Mouse (Mus musculus) spleen, adult 2 months (tissue): ENCODE data around the gene Akap2. TPM values are rescaled to one million over a fixed set of nuclear protein-coding genes. Genes with fewer than 3 reads are reported as not detected.

Source experiments
- DNase-seq, 2 experiments: peaks; one replicate each; pipeline versions ENCODE4 v3.0.0 to v3.0.0-alpha.2; 2012 to 2021; ENCODE audit warnings: low spot score in 2 of 2, low read depth in 1 of 2
- H3K27ac ChIP-seq: fragments of 200-500 bp; 2 replicates; pipeline ENCODE4 v1.5.1; 2012; ENCODE audit warnings: low read length, inconsistent platforms; ENCODE audit not compliant: insufficient read depth
- H3K27me3 ChIP-seq: fragments of 200-500 bp; 2 replicates; pipeline ENCODE4 v1.6.1; 2012; ENCODE audit warnings: mild to moderate bottlenecking, moderate library complexity, low read length, inconsistent platforms; ENCODE audit not compliant: control insufficient read depth, insufficient read depth
- H3K36me3 ChIP-seq: fragments of 200-500 bp; 2 replicates; pipeline ENCODE4 v1.6.1; 2012; ENCODE audit warnings: mild to moderate bottlenecking, low read length, inconsistent platforms; ENCODE audit not compliant: control insufficient read depth, insufficient read depth
- H3K4me1 ChIP-seq: fragments of 200-500 bp; 2 replicates; pipeline ENCODE4 v1.6.1; 2011; ENCODE audit warnings: inconsistent platforms; ENCODE audit not compliant: control insufficient read depth, insufficient read depth, insufficient read length
- H3K4me3 ChIP-seq: fragments of 200-500 bp; 2 replicates; pipeline ENCODE4 v1.5.1; 2011; ENCODE audit warnings: mild to moderate bottlenecking, inconsistent platforms; ENCODE audit not compliant: insufficient read depth, insufficient read length; ENCODE audit errors: extremely low read depth
- CTCF ChIP-seq: fragments of 200-500 bp; IDR thresholded peaks from 2 replicates; pipeline ENCODE4 v1.5.1; 2011; ENCODE audit warnings: mild to moderate bottlenecking, inconsistent platforms; ENCODE audit not compliant: insufficient read depth, insufficient read length, insufficient replicate concordance; ENCODE audit errors: extremely low read depth
- POLR2A ChIP-seq: fragments of 200-500 bp; IDR thresholded peaks from 2 replicates; pipeline ENCODE4 v1.6.1; 2011; ENCODE audit warnings: low read depth, low read length, inconsistent platforms
- WGBS: fragments of 180-500 bp; shearing (Covaris S2); methylation state at CpG from one replicate; pipeline ENCODE4 v1.1.7; 2018; 5-methylcytosine and 5-hydroxymethylcytosine counted together
- polyA plus RNA-seq: library from polyadenylated mRNA; depleted of rRNA; stranded (reverse); fragments of >200 nt; gene quantifications from 2 replicates; pipeline ENCODE4 v1.2.3, GENCODE M21; 2012

The Akap2 gene
- polyA plus RNA-seq, 1 experiment = 23.6 TPM

GRCm38 (mm10) chr4:57686736-57687135 is 30.7 kb upstream of the Akap2 start:
- Histone ChIP-seq H3K4me1 (peaks cover 5% of the 10 kb centered on the region), H3K36me3 (no peaks in the 10 kb centered on the region), H3K27ac (no peak overlapping the region), H3K4me3 (no peak overlapping the region), H3K27me3 (no peaks in the 10 kb centered on the region)
- no peak for TF ChIP-seq POLR2A
- TF ChIP-seq CTCF = no peak
- 90% methylated on average over 3 of the region's 3 CpGs for WGBS
- no peak for DNase-seq

GRCm38 (mm10) chr4:57687583-57687982 is 29.9 kb upstream of the Akap2 start:
- no peak for TF ChIP-seq POLR2A
- TF ChIP-seq CTCF = no peak
- WGBS = 79% methylated on average over 3 of the region's 3 CpGs
- Histone ChIP-seq H3K27me3 (no peaks in the 10 kb centered on the region), H3K4me3 (no peak overlapping the region), H3K27ac (no peak overlapping the region), H3K36me3 (no peaks in the 10 kb centered on the region), H3K4me1 (peaks cover 2% of the 10 kb centered on the region; the same call in 1 of the 2 replicates)
- DNase-seq = no peak

GRCm38 (mm10) chr4:57688131-57688530 is 29.3 kb upstream of the Akap2 start:
- H3K4me3 ChIP-seq = no peak overlapping the region
- WGBS = 82% methylated on average over 9 of the region's 9 CpGs
- no peak for DNase-seq

GRCm38 (mm10) chr4:57690001-57690400 is 27.5 kb upstream of the Akap2 start:
- TF ChIP-seq CTCF (no peak), POLR2A (no peak)
- WGBS = 83% methylated on average over 6 of the region's 6 CpGs
- no peak for DNase-seq
- H3K4me3 ChIP-seq = no peak overlapping the region
- H3K27ac ChIP-seq = no peak overlapping the region
- H3K27me3 ChIP-seq = no peaks in the 10 kb centered on the region
- H3K36me3 ChIP-seq = no peaks in the 10 kb centered on the region
- no peaks in the 10 kb centered on the region for H3K4me1 ChIP-seq

More at GRCm38 (mm10) chr4:57688131-57688530, 29.3 kb upstream of the Akap2 start:
- Histone ChIP-seq H3K4me1 (peaks cover 2% of the 10 kb centered on the region; the same call in 1 of the 2 replicates), H3K27ac (no peak overlapping the region), H3K27me3 (no peaks in the 10 kb centered on the region), H3K36me3 (no peaks in the 10 kb centered on the region)
- no peak for TF ChIP-seq CTCF
- no peak for TF ChIP-seq POLR2A

DNA sequence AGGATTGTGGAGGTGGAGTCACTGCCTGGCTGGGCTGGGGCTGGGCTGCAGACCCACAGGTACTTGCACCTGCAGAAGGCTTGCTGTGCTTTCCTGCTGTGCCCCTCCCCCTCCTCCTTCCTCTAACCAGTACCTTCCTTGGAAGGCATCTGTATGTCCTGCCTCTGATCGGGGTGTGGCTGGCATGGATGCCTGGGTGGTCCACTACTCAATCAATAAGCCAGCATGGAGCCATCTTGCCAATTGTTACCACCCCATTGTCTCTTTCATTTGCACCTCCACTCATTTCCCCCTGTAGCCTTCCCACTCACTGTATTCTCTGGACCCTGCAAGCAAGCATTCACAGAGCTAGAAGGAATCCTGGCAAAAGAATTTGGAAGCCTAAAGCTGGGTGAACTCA is 26.7 kb upstream of the Akap2 start:
- Histone ChIP-seq H3K4me3 (no peak overlapping the region), H3K4me1 (no peaks in the 10 kb centered on the region), H3K27me3 (no peaks in the 10 kb centered on the region), H3K27ac (no peak overlapping the region), H3K36me3 (no peaks in the 10 kb centered on the region)
- TF ChIP-seq CTCF = no peak
- no peak for TF ChIP-seq POLR2A
- 75% methylated on average over 1 of the region's 1 CpGs for WGBS
- no peak for DNase-seq

DNA sequence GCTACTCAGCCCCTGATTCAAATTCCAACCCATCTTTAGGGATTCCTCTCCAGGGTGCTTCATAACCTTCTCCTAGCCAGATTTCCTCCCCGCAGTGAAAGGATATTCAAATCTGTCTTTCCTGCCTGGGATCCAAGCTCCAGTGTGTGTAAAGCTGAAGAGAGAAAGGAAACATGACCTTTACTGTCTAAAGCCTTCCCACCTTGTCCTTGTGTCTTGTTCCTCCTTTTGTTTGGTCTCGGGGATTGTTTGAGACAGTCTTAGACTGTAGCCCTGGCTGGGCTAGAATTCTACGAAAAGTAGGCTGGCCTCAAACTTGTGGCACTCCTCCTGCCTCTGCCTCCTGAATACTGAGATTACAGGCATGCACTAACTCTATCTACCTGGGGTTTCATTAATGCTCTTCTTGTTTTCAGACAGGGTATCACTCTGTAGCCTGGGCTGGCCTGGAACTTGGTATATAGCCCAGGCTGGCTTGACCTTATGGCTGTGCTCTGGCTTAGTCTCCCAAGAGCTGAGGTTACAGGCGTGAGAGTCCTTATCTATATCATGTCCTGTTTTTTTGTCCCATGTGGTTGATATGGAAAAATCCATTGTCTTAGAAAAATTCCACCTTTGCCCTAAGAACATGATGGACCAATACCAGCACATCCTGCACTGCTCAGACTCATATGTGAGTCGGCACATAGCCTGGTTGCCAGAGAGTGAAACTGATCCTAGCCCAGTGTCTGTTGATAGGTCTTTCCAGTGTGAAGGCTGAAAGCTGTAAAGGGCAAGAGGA is 22.9 kb upstream of the Akap2 start:
- H3K4me1 ChIP-seq = no peaks in the 10 kb centered on the region
- H3K27ac ChIP-seq = no peak overlapping the region
- WGBS = 80% methylated on average over 5 of the region's 5 CpGs
- no peaks in the 10 kb centered on the region for H3K27me3 ChIP-seq
- no peak for DNase-seq
- H3K4me3 ChIP-seq = no peak overlapping the region
- H3K36me3 ChIP-seq = no peaks in the 10 kb centered on the region
- TF ChIP-seq POLR2A = no peak
- TF ChIP-seq CTCF = no peak

GRCm38 (mm10) chr4:57696955-57697354 is 20.5 kb upstream of the Akap2 start:
- Histone ChIP-seq H3K27ac (no peak overlapping the region), H3K27me3 (no peaks in the 10 kb centered on the region), H3K4me3 (no peak overlapping the region), H3K36me3 (no peaks in the 10 kb centered on the region), H3K4me1 (no peaks in the 10 kb centered on the region)
- DNase-seq = no peak
- WGBS = 94% methylated on average over 11 of the region's 11 CpGs
- TF ChIP-seq CTCF = no peak
- TF ChIP-seq POLR2A = no peak
